Mouse (Mus musculus): ENCODE measurements at regions not wholly inside any gene's neighbourhood (a gene's known extent, or its start where the extent isn't known, plus 50 kb on each side); places are given as distances from the start of the nearest gene placed in this dataset.

DNA sequence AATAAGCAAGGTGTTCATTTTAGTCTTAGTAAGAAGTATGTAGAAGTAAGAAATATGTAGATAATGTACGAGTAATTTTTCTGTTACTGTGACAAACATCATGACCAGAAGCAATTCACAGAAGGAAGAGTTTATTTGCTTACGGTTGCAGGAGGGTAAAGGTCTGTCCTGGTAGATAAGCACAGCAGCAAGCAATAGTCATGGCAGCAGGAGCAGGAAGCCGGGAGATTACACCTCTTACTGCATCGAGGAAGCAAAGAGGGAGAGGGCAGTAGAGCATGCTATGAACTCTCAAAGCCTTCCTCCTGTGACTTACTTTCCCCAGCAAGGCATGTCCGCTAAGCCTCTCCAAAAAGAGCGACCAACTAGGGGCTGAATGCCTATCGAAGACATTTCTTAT is 69.0 kb upstream of the Dab2 start:
- Histone ChIP-seq H3K9ac (replicated peaks; ENCODE audit: low read depth, low read length) (no peak overlapping the region), H3K4me1 (ENCODE audit: control insufficient read depth, insufficient read depth, low read length) (no peaks in the 10 kb centered on the region), H3K9me3 (ENCODE audit: control insufficient read depth, low read length) (no peaks in the 10 kb centered on the region), H3K4me3 (ENCODE audit: low read depth, low read length) (no peak overlapping the region), H3K36me3 (ENCODE audit: control insufficient read depth, insufficient read depth, low read length) (no peaks in the 10 kb centered on the region), H3K4me2 (ENCODE audit: low read depth, low read length) (no peak overlapping the region), H3K27me3 (ENCODE audit: control insufficient read depth, insufficient read depth, low read length) (no peaks in the 10 kb centered on the region), H3K27ac (ENCODE audit: low read depth, low read length) (no peak overlapping the region)
- WGBS, result 89% methylated on average over 7 of the region's 7 CpGs
- no peak for ATAC-seq (ENCODE audit: low read depth)

DNA sequence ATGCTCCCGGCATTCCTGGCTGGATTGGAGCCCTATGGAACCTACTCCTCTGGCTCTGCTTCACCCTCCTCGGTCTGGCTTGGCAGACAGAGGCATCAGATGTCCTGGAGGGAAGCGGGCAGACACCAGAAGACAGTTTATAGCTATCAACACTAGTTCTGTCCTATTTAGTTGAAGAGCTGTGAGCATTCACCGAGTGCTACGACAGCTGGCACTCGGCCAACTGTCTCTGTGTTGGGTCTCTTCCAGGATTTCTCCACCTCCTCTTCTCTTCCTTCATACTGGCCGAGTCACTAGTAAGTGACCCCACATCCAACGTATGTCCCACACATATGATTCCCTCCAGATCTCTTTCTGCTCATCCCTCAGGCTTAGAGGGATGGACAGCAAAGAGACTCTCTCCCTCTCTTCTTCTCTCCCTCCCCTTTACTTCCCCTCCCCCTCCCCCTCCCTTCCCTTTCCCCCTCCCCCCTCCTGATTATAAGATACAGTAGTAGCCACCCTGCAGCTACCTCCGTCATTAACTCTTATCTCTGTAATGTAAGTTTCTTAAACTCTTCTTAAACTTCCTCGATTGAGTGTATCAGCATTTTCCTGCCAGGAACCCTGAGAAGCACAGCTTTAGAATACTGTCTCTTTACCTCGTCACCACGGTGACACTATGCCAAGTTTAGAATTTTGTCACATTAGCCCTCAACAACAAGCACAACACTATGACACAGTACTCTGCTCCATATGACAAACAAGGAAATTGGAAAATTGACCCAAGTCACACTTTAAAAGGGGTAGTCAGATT is 68.1 kb upstream of the Dab2 start:
- peak; percentile 44; the same call in 1 of the 2 replicates for ATAC-seq (ENCODE audit: low read depth)
- no peak overlapping the region for H3K9ac ChIP-seq (replicated peaks; ENCODE audit: low read depth, low read length)
- H3K9me3 ChIP-seq (ENCODE audit: control insufficient read depth, low read length), result no peaks in the 10 kb centered on the region
- no peak overlapping the region for H3K27ac ChIP-seq (ENCODE audit: low read depth, low read length)
- H3K27me3 ChIP-seq (ENCODE audit: control insufficient read depth, insufficient read depth, low read length), result no peaks in the 10 kb centered on the region
- WGBS, result 71% methylated on average over 12 of the region's 12 CpGs
- no peaks in the 10 kb centered on the region for H3K36me3 ChIP-seq (ENCODE audit: control insufficient read depth, insufficient read depth, low read length)
- no peak overlapping the region for H3K4me2 ChIP-seq (ENCODE audit: low read depth, low read length)
- no peak overlapping the region for H3K4me3 ChIP-seq (ENCODE audit: low read depth, low read length)
- H3K4me1 ChIP-seq (ENCODE audit: control insufficient read depth, insufficient read depth, low read length), result no peaks in the 10 kb centered on the region

DNA sequence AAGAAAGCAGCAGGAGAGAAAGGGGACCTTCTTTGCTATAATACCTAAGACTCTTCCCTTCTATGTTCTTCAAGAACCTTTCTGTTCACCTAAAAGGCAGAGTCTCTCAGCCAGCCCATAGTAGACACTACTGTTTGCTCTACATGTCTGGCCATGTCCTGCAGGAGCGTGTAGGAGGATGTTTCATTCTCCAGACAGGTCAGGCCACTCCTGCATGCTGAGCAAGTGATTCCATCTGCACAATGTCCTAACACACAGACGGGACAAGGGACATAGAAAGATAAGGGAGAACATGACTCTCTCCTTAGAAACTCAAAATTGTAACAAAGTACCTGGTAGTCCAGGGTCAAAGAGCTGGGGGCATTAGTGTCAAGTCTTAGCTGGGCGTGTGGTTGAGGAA is 66.0 kb upstream of the Dab2 start:
- no peak overlapping the region for H3K4me2 ChIP-seq (ENCODE audit: low read depth, low read length)
- no peak overlapping the region for H3K4me3 ChIP-seq (ENCODE audit: low read depth, low read length)
- WGBS, result 86% methylated on average over 3 of the region's 3 CpGs
- H3K9me3 ChIP-seq (ENCODE audit: control insufficient read depth, low read length), result no peaks in the 10 kb centered on the region
- H3K27ac ChIP-seq (ENCODE audit: low read depth, low read length), result no peak overlapping the region
- no peaks in the 10 kb centered on the region for H3K27me3 ChIP-seq (ENCODE audit: control insufficient read depth, insufficient read depth, low read length)
- no peak for ATAC-seq (ENCODE audit: low read depth)
- H3K9ac ChIP-seq (replicated peaks; ENCODE audit: low read depth, low read length), result no peak overlapping the region
- H3K4me1 ChIP-seq (ENCODE audit: control insufficient read depth, insufficient read depth, low read length), result no peaks in the 10 kb centered on the region
- H3K36me3 ChIP-seq (ENCODE audit: control insufficient read depth, insufficient read depth, low read length), result no peaks in the 10 kb centered on the region

DNA sequence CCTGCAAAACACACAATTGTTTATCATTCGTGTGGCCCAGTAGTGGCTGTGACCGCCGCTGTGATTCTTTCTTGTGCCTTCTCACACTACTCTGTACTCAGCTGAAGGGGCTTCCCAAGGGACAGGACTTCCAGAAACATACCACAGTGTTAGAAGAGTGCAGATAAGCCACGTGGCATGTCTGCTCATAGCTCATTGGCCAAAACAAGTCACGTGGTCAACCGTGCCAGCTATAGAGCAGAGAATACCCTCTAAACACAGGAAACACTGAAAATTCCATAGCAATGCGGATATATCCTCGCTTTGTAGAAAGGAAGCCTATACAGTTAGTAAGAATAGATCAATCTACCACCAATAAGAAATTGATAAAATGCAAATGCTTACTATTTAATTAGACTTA is 63.0 kb upstream of the Dab2 start:
- Histone ChIP-seq H3K4me1 (ENCODE audit: control insufficient read depth, insufficient read depth, low read length) (no peaks in the 10 kb centered on the region), H3K9ac (replicated peaks; ENCODE audit: low read depth, low read length) (no peak overlapping the region), H3K36me3 (ENCODE audit: control insufficient read depth, insufficient read depth, low read length) (no peaks in the 10 kb centered on the region), H3K4me2 (ENCODE audit: low read depth, low read length) (no peak overlapping the region), H3K27ac (ENCODE audit: low read depth, low read length) (no peak overlapping the region), H3K4me3 (ENCODE audit: low read depth, low read length) (no peak overlapping the region), H3K9me3 (ENCODE audit: control insufficient read depth, low read length) (no peaks in the 10 kb centered on the region), H3K27me3 (ENCODE audit: control insufficient read depth, insufficient read depth, low read length) (no peaks in the 10 kb centered on the region)
- no peak for ATAC-seq (ENCODE audit: low read depth)
- WGBS, result 94% methylated on average over 8 of the region's 8 CpGs

DNA sequence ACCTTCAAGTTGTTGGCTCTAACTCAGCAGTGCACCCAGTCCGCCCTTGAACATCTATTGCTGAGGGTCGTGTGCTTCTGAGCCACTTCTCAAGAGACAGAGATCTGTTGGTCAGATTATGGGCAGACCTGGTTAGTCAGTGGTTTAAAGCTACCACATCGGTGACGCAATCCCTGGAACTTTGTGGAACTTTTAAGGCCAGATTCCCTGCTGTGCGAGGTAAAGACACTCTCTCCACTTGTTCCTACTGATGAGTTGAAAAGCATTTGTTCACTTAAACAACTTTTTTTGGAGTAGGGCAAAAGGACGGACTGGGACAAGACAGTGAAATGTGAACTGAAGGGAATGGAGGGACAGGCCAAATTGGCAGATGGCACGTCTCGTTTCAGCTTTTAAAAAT is 61.9 kb upstream of the Dab2 start:
- no peaks in the 10 kb centered on the region for H3K27me3 ChIP-seq (ENCODE audit: control insufficient read depth, insufficient read depth, low read length)
- no peaks in the 10 kb centered on the region for H3K9me3 ChIP-seq (ENCODE audit: control insufficient read depth, low read length)
- no peaks in the 10 kb centered on the region for H3K36me3 ChIP-seq (ENCODE audit: control insufficient read depth, insufficient read depth, low read length)
- WGBS, result 70% methylated on average over 8 of the region's 8 CpGs
- H3K4me2 ChIP-seq (ENCODE audit: low read depth, low read length), result no peak overlapping the region
- H3K4me1 ChIP-seq (ENCODE audit: control insufficient read depth, insufficient read depth, low read length), result no peaks in the 10 kb centered on the region
- H3K27ac ChIP-seq (ENCODE audit: low read depth, low read length), result no peak overlapping the region
- no peak for ATAC-seq (ENCODE audit: low read depth)
- no peak overlapping the region for H3K4me3 ChIP-seq (ENCODE audit: low read depth, low read length)
- H3K9ac ChIP-seq (replicated peaks; ENCODE audit: low read depth, low read length), result no peak overlapping the region

DNA sequence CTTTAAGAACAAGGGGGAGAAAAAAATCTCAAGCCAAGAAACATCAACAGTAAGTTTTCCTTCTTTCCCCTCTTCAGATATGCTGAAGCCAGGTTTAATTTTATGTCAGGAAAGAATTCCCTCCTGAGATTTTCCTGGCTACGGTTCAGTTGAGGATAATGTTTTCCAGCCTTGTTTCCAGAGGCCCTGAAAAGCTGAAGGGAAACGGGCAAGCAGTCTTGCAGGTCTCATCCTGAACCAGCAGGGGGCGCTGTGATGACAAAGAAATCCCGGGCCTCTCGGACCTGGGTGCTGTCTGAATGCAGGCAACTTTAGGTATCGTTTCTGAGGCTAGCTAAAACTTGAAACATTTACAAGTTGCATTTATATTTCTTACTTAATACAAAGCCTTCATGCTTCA is 61.5 kb upstream of the Dab2 start:
- no peak overlapping the region for H3K27ac ChIP-seq (ENCODE audit: low read depth, low read length)
- H3K36me3 ChIP-seq (ENCODE audit: control insufficient read depth, insufficient read depth, low read length), result no peaks in the 10 kb centered on the region
- H3K9me3 ChIP-seq (ENCODE audit: control insufficient read depth, low read length), result no peaks in the 10 kb centered on the region
- no peak overlapping the region for H3K4me2 ChIP-seq (ENCODE audit: low read depth, low read length)
- no peak overlapping the region for H3K9ac ChIP-seq (replicated peaks; ENCODE audit: low read depth, low read length)
- 6% methylated on average over 6 of the region's 6 CpGs for WGBS
- H3K4me3 ChIP-seq (ENCODE audit: low read depth, low read length), result no peak overlapping the region
- no peaks in the 10 kb centered on the region for H3K4me1 ChIP-seq (ENCODE audit: control insufficient read depth, insufficient read depth, low read length)
- ATAC-seq (ENCODE audit: low read depth), result peak; percentile 78
- no peaks in the 10 kb centered on the region for H3K27me3 ChIP-seq (ENCODE audit: control insufficient read depth, insufficient read depth, low read length)

DNA sequence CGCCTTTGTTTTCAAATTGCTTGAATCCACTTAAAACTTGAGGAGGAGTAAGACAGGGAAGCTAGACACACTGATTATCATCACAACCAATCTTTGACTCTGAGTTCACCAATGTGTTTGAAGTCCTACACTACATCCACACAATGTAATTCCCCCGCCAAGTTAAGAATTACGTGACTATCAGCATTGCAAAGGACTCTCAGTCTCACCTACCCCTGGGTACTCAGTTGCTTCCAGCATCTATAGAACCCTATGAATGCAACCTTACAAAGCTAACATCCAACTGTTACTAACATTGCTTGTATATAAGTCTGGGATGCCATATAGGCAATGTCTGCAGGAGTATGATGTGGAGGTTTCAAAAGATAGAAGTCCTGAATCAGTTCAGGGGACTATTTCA is 60.8 kb upstream of the Dab2 start:
- no peak overlapping the region for H3K4me3 ChIP-seq (ENCODE audit: low read depth, low read length)
- H3K4me1 ChIP-seq (ENCODE audit: control insufficient read depth, insufficient read depth, low read length), result no peaks in the 10 kb centered on the region
- no peak for ATAC-seq (ENCODE audit: low read depth)
- H3K36me3 ChIP-seq (ENCODE audit: control insufficient read depth, insufficient read depth, low read length), result no peaks in the 10 kb centered on the region
- H3K27ac ChIP-seq (ENCODE audit: low read depth, low read length), result no peak overlapping the region
- WGBS, result 92% methylated on average over 3 of the region's 3 CpGs
- H3K4me2 ChIP-seq (ENCODE audit: low read depth, low read length), result no peak overlapping the region
- no peak overlapping the region for H3K9ac ChIP-seq (replicated peaks; ENCODE audit: low read depth, low read length)
- H3K27me3 ChIP-seq (ENCODE audit: control insufficient read depth, insufficient read depth, low read length), result no peaks in the 10 kb centered on the region
- no peaks in the 10 kb centered on the region for H3K9me3 ChIP-seq (ENCODE audit: control insufficient read depth, low read length)

DNA sequence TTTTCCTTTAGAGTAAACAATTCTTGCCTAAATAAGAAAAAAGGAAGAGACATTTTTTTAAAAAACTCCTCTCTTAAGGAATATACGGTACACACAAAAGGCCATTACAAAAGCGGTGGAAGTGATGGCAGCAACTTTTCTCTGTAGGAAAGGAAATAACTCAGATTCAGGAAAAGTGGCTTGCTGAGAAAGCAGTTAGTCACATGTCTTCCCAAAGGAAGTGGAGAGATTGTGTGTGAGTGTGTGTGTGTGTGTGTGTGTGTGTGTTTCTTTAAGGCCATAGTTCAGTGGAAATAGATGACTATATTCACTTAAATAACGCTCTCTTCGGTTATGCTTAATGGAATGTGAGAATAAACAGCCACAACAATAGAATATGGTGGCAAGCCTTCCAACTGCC is 57.5 kb upstream of the Dab2 start:
- 83% methylated on average over 4 of the region's 4 CpGs for WGBS
- H3K4me2 ChIP-seq (ENCODE audit: low read depth, low read length), result no peak overlapping the region

DNA sequence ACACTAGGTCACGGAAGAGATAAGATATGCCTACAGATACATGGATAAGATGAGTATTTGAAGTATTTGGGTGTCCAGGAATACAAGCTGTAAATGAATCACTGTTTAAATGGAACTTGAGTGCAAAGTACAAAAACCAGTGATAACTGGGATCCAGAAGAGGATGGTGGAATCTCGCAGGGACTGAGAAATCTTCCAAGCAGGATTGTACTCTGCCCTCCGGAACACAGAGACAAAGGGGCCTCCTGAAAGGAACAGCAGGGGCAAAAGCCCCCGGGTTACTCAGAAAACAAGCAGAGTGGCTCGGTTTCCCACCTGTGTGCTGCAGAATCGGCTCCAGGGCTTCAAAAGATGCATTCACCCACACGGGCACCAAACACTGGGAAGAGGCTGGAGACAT is 55.2 kb upstream of the Dab2 start:
- no peak for ATAC-seq (ENCODE audit: low read depth)
- Histone ChIP-seq H3K9me3 (ENCODE audit: control insufficient read depth, low read length) (no peaks in the 10 kb centered on the region), H3K4me3 (ENCODE audit: low read depth, low read length) (no peak overlapping the region), H3K4me1 (ENCODE audit: control insufficient read depth, insufficient read depth, low read length) (peaks cover 4% of the 10 kb centered on the region), H3K9ac (replicated peaks; ENCODE audit: low read depth, low read length) (no peak overlapping the region), H3K4me2 (ENCODE audit: low read depth, low read length) (no peak overlapping the region), H3K27ac (ENCODE audit: low read depth, low read length) (no peak overlapping the region), H3K36me3 (ENCODE audit: control insufficient read depth, insufficient read depth, low read length) (no peaks in the 10 kb centered on the region), H3K27me3 (ENCODE audit: control insufficient read depth, insufficient read depth, low read length) (no peaks in the 10 kb centered on the region)
- WGBS, result 57% methylated on average over 7 of the region's 7 CpGs

More for the DNA sequence above, 57.5 kb upstream of the Dab2 start:
- Histone ChIP-seq H3K4me1 (ENCODE audit: control insufficient read depth, insufficient read depth, low read length) (peaks cover 4% of the 10 kb centered on the region), H3K9me3 (ENCODE audit: control insufficient read depth, low read length) (no peaks in the 10 kb centered on the region), H3K36me3 (ENCODE audit: control insufficient read depth, insufficient read depth, low read length) (no peaks in the 10 kb centered on the region), H3K4me3 (ENCODE audit: low read depth, low read length) (no peak overlapping the region), H3K9ac (replicated peaks; ENCODE audit: low read depth, low read length) (no peak overlapping the region), H3K27me3 (ENCODE audit: control insufficient read depth, insufficient read depth, low read length) (no peaks in the 10 kb centered on the region), H3K27ac (ENCODE audit: low read depth, low read length) (no peak overlapping the region)
- no peak for ATAC-seq (ENCODE audit: low read depth)

All from neural tube, embryonic 14.5 days (tissue).